Mouse (Mus musculus): ENCODE data around the gene Tra2b.
"Not testable (repeated sequence)": the region's sequence is repeated elsewhere in the genome, so short reads cannot be mapped to it uniquely, and the experiment has no call there.

The Tra2b gene

DNA sequence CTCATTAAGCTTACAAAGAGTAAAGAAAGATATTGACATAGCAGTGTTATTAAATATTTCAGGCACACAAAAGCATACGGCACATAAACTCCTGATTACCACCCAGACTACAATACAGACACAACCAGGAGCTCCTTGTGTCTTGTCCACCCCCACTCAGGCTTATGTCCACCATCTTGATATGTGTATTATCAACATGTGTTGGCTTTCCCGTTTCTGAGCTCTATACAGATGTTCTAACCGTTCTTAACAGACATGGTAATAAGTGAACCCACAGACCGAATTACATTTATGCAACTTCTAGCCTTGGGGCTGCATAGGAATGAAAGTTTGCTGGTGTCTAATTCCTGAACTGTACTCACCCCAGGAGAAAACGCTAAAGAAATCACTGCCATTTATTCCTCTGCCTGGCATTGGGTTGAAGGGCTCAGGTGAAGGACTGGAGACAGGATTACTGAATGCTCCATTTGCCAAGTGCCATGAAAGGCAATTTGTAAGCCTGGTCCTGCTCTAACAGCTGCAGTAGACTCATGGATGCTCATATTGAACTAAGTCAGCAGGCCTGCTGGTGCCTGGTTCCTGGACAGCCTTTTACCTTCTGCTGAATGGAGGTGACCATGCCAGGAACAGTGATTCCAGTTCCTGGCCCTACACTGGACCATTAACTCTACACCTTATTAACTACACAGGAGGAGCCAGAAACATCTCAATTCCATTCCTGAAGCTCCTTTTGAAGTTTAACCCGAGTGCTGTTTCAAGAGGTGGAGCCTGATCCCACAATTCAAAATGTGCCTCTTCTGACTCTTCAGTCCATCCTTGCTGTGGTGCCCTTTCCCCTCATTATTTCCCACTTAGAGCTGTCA, 24.2 kb downstream of the Tra2b start:
- DNase-seq = no peak

DNA sequence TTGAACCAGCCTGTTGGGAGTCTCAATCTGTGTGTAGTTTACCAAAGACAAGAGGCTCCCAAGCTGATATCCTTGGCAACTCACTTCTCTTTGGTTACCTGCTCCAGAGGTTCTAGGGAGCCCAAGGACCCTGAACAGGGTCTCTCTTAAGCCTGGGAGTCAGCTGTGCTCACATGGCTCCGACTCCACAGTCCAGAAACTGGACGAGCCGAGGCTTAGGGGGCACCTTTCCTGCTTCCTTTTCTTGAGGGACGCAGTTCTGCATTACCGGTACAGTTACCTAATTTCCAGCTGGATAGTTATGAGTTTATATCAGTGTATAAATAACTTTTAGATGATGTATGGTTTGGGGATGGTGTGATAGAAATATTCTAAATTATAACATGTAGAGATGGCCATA, 24.9 kb downstream of the Tra2b start:
- no peak for DNase-seq

DNA sequence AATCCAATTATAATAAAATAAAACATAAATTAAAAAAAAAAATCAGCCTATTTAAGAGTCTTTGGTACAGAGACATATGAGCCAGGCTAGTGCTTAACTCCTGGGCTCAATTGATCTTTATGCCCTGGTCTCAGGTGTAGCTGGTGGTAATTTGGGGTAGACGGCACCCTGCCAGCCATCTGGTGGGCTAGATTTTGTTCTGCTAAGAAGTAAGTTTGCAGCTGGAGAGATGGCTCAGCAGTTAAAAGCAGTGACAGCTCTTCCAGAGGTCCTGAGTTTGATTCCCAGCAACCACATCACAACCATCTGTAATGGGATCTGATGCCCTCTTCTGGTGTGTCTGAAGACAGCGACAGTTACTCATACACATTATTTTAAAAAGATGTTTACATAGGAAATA, 25.8 kb downstream of the Tra2b start:
- DNase-seq = no peak

DNA sequence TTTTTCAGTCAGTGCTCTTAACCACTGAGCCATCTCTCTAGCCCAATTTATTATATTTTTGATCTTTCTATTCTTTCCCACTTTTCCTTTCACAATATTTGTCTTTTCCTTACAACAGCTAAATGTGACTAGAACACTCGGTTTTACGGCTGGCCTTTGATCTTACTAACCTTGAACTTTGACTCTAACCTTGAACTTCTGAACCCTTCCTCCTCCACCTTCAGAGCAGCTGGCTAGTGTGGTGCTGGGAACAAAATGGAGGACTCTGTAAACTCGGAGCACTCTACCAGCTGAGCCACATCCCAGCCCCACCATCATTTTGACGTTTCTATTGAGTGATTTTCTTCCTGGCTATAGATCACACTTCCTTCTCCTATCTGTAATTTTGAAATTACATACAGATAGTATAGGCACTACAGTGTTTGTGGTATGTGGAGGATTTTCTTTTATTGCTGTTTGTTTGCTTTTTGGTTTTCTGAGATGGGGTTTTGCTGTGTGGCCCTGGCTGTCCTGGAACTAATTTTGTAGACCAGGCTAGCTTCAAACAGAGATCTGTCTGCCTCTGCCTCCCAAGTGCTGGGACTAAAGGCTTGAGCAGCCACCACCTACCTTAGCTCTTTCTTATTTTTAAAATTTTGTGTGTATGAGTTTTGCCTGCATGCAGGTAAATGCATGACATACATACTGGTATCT, 26.7 kb downstream of the Tra2b start:
- no peak for DNase-seq

DNA sequence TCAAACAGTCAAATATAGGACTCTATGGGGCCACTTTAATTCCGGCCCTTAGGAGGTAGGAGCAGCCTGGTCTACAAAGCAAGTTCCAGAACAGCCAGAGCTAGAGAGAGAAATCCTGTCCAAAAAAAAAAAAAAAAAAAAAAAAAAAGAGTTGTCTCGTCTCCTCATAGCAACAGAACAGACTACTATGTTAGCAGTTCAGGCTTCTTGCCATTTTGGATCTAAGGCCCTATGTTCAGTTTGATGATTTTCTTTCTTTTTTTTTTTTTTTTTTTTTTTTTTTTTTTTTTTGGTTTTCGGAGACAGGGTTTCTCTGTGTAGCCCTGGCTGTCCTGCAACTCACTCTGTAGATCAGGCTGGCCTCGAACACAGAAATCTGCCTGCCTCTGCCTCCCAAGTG, 27.4 kb downstream of the Tra2b start:
- not testable (repeated sequence) for DNase-seq

DNA sequence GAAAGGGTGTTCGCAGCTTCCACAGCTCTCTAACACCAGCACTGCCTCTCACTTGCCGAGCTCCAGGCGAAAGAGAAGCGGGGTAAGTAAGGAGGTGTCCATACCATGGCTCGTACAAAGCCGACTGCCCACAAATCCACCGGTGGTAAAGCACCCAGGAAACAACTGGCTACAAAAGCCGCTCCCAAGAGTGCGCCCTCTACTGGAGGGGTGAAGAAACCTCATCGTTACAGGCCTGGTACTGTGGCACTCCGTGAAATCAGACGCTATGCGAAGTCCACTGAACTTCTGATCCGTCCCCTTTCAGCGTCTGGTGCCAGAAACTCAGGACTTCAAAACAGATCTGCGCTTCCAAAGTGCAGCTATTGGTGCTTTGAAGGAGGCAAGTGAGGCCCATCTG, 29.0 kb downstream of the Tra2b start:
- no peak for DNase-seq

DNA sequence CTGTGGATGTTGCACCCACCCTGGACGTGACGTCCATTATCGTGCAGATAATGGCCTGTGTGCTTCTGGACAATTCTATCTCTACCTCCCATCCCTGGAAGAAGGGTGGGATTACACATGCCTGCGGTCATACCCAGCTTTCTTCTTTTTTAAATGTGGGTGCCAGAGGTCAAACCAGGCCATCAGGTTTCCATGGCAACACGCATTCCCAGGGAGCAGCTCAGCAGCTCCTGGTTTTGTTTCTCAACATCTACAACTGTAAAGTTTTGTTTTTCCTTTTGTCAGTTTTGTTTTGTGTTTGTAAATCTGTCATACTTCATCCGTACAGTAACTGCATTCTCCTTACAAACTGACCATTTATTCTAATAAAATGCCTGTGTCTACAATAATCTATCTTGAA, 31.3 kb downstream of the Tra2b start:
- DNase-seq = no peak

DNA sequence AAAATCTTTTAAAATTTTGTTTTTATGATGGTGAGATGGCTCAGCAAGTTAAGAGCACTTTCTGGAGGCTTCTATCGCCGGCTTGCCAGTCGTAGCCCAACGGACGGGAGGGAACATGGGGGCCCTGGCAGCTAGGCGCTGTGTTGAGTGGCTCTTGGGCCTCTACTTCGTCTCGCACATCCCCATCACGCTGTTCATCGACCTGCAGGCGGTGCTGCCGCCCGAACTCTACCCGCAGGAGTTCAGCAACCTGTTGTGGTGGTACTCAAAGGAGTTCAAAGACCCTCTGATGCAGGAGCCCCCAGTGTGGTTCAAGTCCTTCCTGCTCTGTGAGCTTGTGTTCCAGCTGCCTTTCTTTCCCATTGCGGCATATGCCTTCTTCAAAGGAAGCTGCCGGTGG, 35.5 kb downstream of the Tra2b start:
- not testable (repeated sequence) for DNase-seq

DNA sequence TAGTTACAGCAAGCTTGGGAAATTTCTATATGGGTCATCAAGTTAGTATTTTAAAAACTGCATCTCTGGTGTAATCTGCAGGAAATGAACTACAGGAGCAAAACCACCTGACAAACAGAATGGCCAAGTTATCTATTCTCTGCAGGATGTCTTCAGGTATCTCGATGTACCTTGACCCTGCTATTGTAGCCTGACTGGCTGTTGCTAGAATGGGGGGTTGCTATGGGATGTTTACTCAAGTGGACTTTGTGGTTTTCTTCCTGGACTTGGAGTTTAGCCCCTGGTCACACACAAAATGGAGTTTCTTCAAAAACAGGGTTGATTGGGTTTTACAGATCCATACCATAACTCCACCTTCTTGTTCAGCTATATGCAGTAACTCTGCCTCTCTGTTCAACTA, 62.3 kb downstream of the Tra2b start:
- no peak for DNase-seq

DNA sequence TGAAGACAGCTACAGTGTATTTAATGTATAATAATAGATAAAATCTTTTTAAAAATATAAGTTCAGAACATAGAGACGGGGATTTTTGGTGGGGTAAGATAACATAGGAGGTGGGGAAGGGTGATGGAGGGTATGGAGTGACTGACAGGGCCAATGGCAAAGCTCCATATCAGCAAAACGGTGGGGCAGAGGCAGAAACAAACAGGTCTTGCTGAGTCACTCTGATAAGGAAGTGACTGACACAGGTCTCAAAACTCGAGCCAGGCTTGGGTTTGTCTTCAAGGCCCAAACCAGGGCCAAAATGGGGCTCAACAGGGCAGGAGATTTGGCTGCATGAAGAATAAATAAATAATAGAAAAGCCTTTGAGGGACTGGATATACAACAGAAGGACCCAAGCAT, 63.9 kb downstream of the Tra2b start:
- no peak for DNase-seq

DNA sequence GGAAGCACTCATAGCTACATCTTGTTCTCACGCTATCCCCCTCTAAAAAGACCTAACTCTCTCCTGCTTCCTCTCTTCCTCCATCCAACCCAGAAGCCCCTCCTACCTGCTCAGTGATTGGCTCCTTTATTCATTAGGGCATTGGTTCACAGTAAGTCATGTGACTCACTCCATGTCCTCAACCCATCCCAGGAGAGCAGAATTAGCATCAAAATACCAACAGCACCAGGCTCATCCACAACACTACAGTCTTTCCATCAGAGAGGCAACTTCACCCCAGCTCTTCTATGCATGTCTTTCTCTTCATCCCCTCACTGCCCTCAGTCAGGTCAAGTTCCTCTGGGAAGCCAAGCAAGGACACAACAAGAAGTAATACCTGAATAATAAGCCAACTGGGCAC, 65.3 kb downstream of the Tra2b start:
- no peak for DNase-seq
